Comparison of ENCODE assay signal across 22 mouse cellular contexts in genomic region chr13:72250419-72250818, GRCm38 (mm10).
"Had no signal": no experiment of that assay in that cellular context is flagged by ENCODE, and none has a peak within 500 bp of the region (broad histone marks: within the 10 kb centered on the region; RNA-seq: fewer than 3 reads in every experiment).

No protein-coding gene starts in this region.

- H3K9ac ChIP-seq: liver, embryonic 14.5 days; lung, embryonic 15.5 days; neural tube, embryonic 12.5 days; neural tube, embryonic 15.5 days; stomach, embryonic 15.5 days had no signal

- H3K4me1 ChIP-seq: lung, embryonic 15.5 days; megakaryocyte, embryonic 14.5 days; midbrain, embryonic 10.5 days; neural tube, embryonic 12.5 days; neural tube, embryonic 15.5 days; stomach, embryonic 15.5 days had no signal

- H3K9me3 ChIP-seq: lung, embryonic 15.5 days; midbrain, embryonic 10.5 days; neural tube, embryonic 12.5 days; neural tube, embryonic 15.5 days; stomach, embryonic 15.5 days had no signal

- H3K4me3 ChIP-seq: left cerebral cortex, adult 2 months; lung, embryonic 15.5 days; megakaryocyte, embryonic 14.5 days; midbrain, embryonic 10.5 days; neural tube, embryonic 12.5 days; neural tube, embryonic 15.5 days; stomach, embryonic 15.5 days had no signal

- ATAC-seq: intestine, embryonic 16.5 days had no signal

- H3K36me3 ChIP-seq: lung, embryonic 15.5 days; midbrain, embryonic 10.5 days; neural tube, embryonic 12.5 days; neural tube, embryonic 15.5 days; stomach, embryonic 15.5 days had no signal

- H3K27ac ChIP-seq: left cerebral cortex, adult 2 months; liver, embryonic 14.5 days; lung, embryonic 15.5 days; midbrain, embryonic 10.5 days; neural tube, embryonic 12.5 days; neural tube, embryonic 15.5 days; stomach, embryonic 15.5 days had no signal

- H3K4me2 ChIP-seq: lung, embryonic 15.5 days; neural tube, embryonic 12.5 days; neural tube, embryonic 15.5 days; stomach, embryonic 15.5 days had no signal

- H3K27me3 ChIP-seq: lung, embryonic 15.5 days; megakaryocyte, embryonic 14.5 days; neural tube, embryonic 12.5 days; stomach, embryonic 15.5 days had no signal

- DNase-seq: kidney, adult 18-20 months; kidney, postnatal 10 days; kidney, postnatal 36 days; layer of hippocampus, adult 9-11 months; lung, adult 18-20 months; lung, postnatal 10 days; lung, postnatal 36 days; midbrain, embryonic 14.5 days; right cerebral cortex, adult 18-20 months; right cerebral cortex, postnatal 14 days; spleen, adult 18-20 months; thymus, adult 18-20 months; thymus, postnatal 36 days had no signal
